Mouse (Mus musculus): ENCODE results near the gene Gm20517.

DNA sequence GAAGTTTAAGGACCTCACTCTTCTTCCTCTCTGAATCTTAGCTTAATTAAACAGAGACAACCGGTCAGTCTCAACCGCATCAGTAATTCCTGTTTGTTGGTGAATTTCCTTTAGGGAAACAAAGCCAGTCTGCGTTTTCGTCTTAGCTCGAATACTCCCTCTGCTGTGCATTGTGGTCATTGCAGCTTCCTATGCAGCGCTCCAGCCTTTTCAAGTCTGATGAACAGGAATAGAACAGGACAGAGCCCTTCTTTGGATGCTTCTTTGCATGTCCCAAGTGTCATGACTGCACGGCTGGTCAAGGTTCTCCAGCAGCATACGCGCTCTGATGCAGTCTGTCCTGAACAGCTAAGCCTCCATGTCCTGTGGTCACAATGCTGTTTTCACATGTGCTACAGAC lies 65.2 kb downstream of the Gm20517 start:
- TF ChIP-seq CTCF (IDR thresholded peaks at IDR 0.05; ENCODE audit: insufficient read depth, low read length), result peak; percentile 76
- no peak for TF ChIP-seq POLR2A (IDR thresholded peaks at IDR 0.05; ENCODE audit: borderline replicate concordance, extremely low read depth, low read depth, low read length)
